Mouse (Mus musculus): ENCODE data around the gene Ffar2. TPM values are rescaled to one million over a fixed set of nuclear protein-coding genes. Genes with fewer than 3 reads are reported as not detected.

Gene Ffar2
- total and polyA plus RNA-seq, 2 experiments from 2014 or later = 0.05 TPM; not detected in 1

- no peak overlapping the region for H3K4me2 ChIP-seq (ENCODE audit: low read depth, low read length)
- no peaks in the 10 kb centered on the region for H3K27me3 ChIP-seq (ENCODE audit: control insufficient read depth, insufficient read depth, low read length)
- H3K4me1 ChIP-seq (ENCODE audit: control insufficient read depth, insufficient read depth) = no peaks in the 10 kb centered on the region
- H3K27ac ChIP-seq (ENCODE audit: low read depth) = no peak overlapping the region
- H3K4me3 ChIP-seq (ENCODE audit: low read depth, low read length) = no peak overlapping the region
- no peaks in the 10 kb centered on the region for H3K36me3 ChIP-seq (replicated peaks; ENCODE audit: control insufficient read depth, insufficient read depth, low read length)
- TF ChIP-seq CTCF (IDR thresholded peaks at IDR 0.05; ENCODE audit: low read depth) (no peak), EP300 (IDR thresholded peaks at IDR 0.05; ENCODE audit: low read depth) (no peak)
- H3K9me3 ChIP-seq (replicated peaks; ENCODE audit: control insufficient read depth, low read length) = peaks cover 11% of the 10 kb centered on the region
- WGBS = 69% methylated on average over 9 of the region's 9 CpGs
- ATAC-seq (ENCODE audit: insufficient read depth, low read depth) (no peak), DNase-seq (ENCODE audit: low spot score) (no peak)
- no peak overlapping the region for H3K9ac ChIP-seq (replicated peaks; ENCODE audit: low read depth, low read length)
Observed at GRCm38 (mm10) chr7:30804026-30804715, 19.4 kb downstream of the Ffar2 start.

DNA sequence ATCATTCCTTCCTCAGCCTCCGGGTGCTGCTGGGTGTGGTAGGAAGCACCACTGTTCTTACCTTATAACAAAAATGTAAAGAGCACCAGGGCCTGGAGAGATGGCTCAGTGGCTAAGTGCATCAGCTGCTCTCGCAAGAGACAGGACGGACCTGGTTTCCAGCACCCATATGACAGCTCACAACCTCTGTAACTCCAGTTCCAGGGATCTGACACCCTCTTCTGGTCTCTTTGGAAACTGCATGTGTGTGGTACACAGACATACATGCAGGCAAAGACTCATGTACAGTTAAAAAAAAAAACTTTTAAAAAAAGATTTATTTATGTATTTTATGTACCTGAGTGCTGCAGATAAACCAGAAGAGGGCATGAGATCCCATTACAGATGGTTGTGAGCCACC lies 20.3 kb downstream of the Ffar2 start:
- H3K36me3 ChIP-seq (replicated peaks; ENCODE audit: control insufficient read depth, insufficient read depth, low read length) = no peaks in the 10 kb centered on the region
- no peak for ATAC-seq (ENCODE audit: insufficient read depth, low read depth)
- DNase-seq (ENCODE audit: low spot score) = no peak
- H3K4me2 ChIP-seq (ENCODE audit: low read depth, low read length) = no peak overlapping the region
- no peak overlapping the region for H3K27ac ChIP-seq (ENCODE audit: low read depth)
- no peaks in the 10 kb centered on the region for H3K27me3 ChIP-seq (ENCODE audit: control insufficient read depth, insufficient read depth, low read length)
- no peak for TF ChIP-seq EP300 (IDR thresholded peaks at IDR 0.05; ENCODE audit: low read depth)
- H3K9ac ChIP-seq (replicated peaks; ENCODE audit: low read depth, low read length) = no peak overlapping the region
- H3K4me1 ChIP-seq (ENCODE audit: control insufficient read depth, insufficient read depth) = no peaks in the 10 kb centered on the region
- peaks cover 11% of the 10 kb centered on the region for H3K9me3 ChIP-seq (replicated peaks; ENCODE audit: control insufficient read depth, low read length)
- H3K4me3 ChIP-seq (ENCODE audit: low read depth, low read length) = no peak overlapping the region
- 89% methylated on average over 3 of the region's 3 CpGs for WGBS

DNA sequence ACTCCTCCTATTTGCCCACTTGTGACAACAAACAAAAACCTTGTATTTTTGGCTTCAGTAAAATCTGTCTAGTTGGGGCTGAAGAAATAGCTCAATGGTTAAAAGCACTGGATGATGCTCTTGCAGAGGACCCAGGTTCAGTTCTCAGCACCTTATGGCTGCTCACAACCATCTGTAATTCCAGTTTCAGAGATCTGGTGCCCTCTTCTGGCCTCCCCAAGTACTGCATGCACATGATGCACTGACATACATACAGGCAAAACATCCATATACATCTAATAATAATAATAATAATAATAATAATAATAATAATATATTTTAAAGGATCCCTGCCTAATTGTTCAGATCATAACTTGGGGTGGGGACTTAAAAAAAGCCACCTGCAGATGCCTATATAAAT lies 22.9 kb downstream of the Ffar2 start:
- H3K27ac ChIP-seq (ENCODE audit: low read depth) = no peak overlapping the region
- no peak for DNase-seq (ENCODE audit: low spot score)
- ATAC-seq (ENCODE audit: insufficient read depth, low read depth) = no peak
- H3K9me3 ChIP-seq (replicated peaks; ENCODE audit: control insufficient read depth, low read length) = peaks cover 11% of the 10 kb centered on the region
- H3K27me3 ChIP-seq (ENCODE audit: control insufficient read depth, insufficient read depth, low read length) = no peaks in the 10 kb centered on the region
- H3K9ac ChIP-seq (replicated peaks; ENCODE audit: low read depth, low read length) = no peak overlapping the region
- no peaks in the 10 kb centered on the region for H3K36me3 ChIP-seq (replicated peaks; ENCODE audit: control insufficient read depth, insufficient read depth, low read length)
- no peaks in the 10 kb centered on the region for H3K4me1 ChIP-seq (ENCODE audit: control insufficient read depth, insufficient read depth)
- H3K4me3 ChIP-seq (ENCODE audit: low read depth, low read length) = no peak overlapping the region
- TF ChIP-seq CTCF (IDR thresholded peaks at IDR 0.05; ENCODE audit: low read depth) = no peak
- no peak for TF ChIP-seq EP300 (IDR thresholded peaks at IDR 0.05; ENCODE audit: low read depth)
- no peak overlapping the region for H3K4me2 ChIP-seq (ENCODE audit: low read depth, low read length)

DNA sequence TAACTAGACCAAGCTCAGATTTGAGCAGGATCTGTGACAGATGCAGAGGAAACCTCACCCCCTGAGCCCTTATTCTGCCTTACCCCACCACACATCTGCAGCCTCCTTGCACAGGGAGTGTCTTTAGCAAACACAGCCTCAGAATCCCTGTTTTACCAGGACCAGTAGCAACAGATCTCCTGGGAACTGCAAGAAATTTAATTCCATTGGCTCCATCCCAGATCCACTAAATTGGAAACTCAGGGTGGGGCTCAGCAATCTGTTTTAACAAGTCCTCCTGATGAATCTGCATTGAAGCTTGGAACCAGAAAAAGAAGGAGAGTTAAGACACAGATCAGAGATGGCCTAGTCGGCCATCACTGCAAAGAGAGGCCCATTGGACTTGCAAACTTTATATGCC lies 26.8 kb downstream of the Ffar2 start:
- Histone ChIP-seq H3K9ac (replicated peaks; ENCODE audit: low read depth, low read length) (no peak overlapping the region), H3K36me3 (replicated peaks; ENCODE audit: control insufficient read depth, insufficient read depth, low read length) (no peaks in the 10 kb centered on the region), H3K27me3 (ENCODE audit: control insufficient read depth, insufficient read depth, low read length) (0 out of 2 replicates have a peak, but pooled peaks cover 2% of the 10 kb centered on the region), H3K9me3 (replicated peaks; ENCODE audit: control insufficient read depth, low read length) (peaks cover 11% of the 10 kb centered on the region), H3K27ac (ENCODE audit: low read depth) (no peak overlapping the region), H3K4me2 (ENCODE audit: low read depth, low read length) (no peak overlapping the region), H3K4me3 (ENCODE audit: low read depth, low read length) (no peak overlapping the region), H3K4me1 (ENCODE audit: control insufficient read depth, insufficient read depth) (no peaks in the 10 kb centered on the region)
- no peak for ATAC-seq (ENCODE audit: insufficient read depth, low read depth)
- 79% methylated on average over 1 of the region's 1 CpGs for WGBS
- TF ChIP-seq CTCF (IDR thresholded peaks at IDR 0.05; ENCODE audit: low read depth) = no peak
- TF ChIP-seq EP300 (IDR thresholded peaks at IDR 0.05; ENCODE audit: low read depth) = no peak
- no peak for DNase-seq (ENCODE audit: low spot score)

GRCm38 (mm10) chr7:30794921-30795320 lies 28.7 kb downstream of the Ffar2 start:
- Histone ChIP-seq H3K4me1 (ENCODE audit: control insufficient read depth, insufficient read depth) (no peaks in the 10 kb centered on the region), H3K27ac (ENCODE audit: low read depth) (no peak overlapping the region), H3K27me3 (ENCODE audit: control insufficient read depth, insufficient read depth, low read length) (0 out of 2 replicates have a peak, but pooled peaks cover 3% of the 10 kb centered on the region), H3K9me3 (replicated peaks; ENCODE audit: control insufficient read depth, low read length) (peaks cover 3% of the 10 kb centered on the region; the same call in 1 of the 2 replicates), H3K36me3 (replicated peaks; ENCODE audit: control insufficient read depth, insufficient read depth, low read length) (no peaks in the 10 kb centered on the region), H3K9ac (replicated peaks; ENCODE audit: low read depth, low read length) (no peak overlapping the region), H3K4me3 (ENCODE audit: low read depth, low read length) (no peak overlapping the region), H3K4me2 (ENCODE audit: low read depth, low read length) (no peak overlapping the region)
- ATAC-seq (ENCODE audit: insufficient read depth, low read depth) (no peak), DNase-seq (ENCODE audit: low spot score) (no peak)
- TF ChIP-seq EP300 (IDR thresholded peaks at IDR 0.05; ENCODE audit: low read depth) (no peak), CTCF (IDR thresholded peaks at IDR 0.05; ENCODE audit: low read depth) (no peak)

DNA sequence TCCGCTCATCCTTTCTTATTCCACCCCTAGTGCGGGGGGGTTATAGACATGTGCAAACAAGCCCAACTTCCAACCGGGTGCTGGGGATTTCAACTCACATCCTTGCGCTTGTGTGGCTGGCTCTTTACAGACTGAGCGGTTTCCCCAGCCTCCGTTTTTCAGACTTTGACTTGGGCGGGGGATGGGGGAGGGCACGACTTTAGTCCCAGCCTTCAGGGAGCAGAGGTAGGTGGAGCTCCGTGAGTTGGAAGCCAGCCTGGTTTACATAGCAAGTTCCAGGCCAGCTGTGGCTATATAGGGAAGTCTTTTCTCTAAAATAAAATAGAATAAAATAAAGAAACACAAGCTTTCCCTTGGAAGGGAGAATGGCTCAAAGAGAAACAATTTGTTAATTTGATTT lies 31.7 kb downstream of the Ffar2 start:
- WGBS = 18% methylated on average over 9 of the region's 9 CpGs
- no peak overlapping the region for H3K4me3 ChIP-seq (ENCODE audit: low read depth, low read length)
- peaks cover 13% of the 10 kb centered on the region; the same call in 1 of the 2 replicates for H3K27me3 ChIP-seq (ENCODE audit: control insufficient read depth, insufficient read depth, low read length)
- no peaks in the 10 kb centered on the region for H3K9me3 ChIP-seq (replicated peaks; ENCODE audit: control insufficient read depth, low read length)
- no peaks in the 10 kb centered on the region for H3K36me3 ChIP-seq (replicated peaks; ENCODE audit: control insufficient read depth, insufficient read depth, low read length)
- TF ChIP-seq CTCF (IDR thresholded peaks at IDR 0.05; ENCODE audit: low read depth) (no peak), EP300 (IDR thresholded peaks at IDR 0.05; ENCODE audit: low read depth) (no peak)
- ATAC-seq (ENCODE audit: insufficient read depth, low read depth) (no peak), DNase-seq (ENCODE audit: low spot score) (no peak)
- H3K4me1 ChIP-seq (ENCODE audit: control insufficient read depth, insufficient read depth) = no peaks in the 10 kb centered on the region
- no peak overlapping the region for H3K4me2 ChIP-seq (ENCODE audit: low read depth, low read length)
- no peak overlapping the region for H3K9ac ChIP-seq (replicated peaks; ENCODE audit: low read depth, low read length)
- no peak overlapping the region for H3K27ac ChIP-seq (ENCODE audit: low read depth)

Measured in heart, postnatal 0 days (tissue).